ENCODE assay signal across 8 mouse cellular contexts in genomic region chr1:92832011-92833010, GRCm38 (mm10). TPM values are rescaled to one million over a fixed set of nuclear protein-coding genes. Genes with fewer than 3 reads are reported as not detected.
A peak's percentile ranks its signal among the peaks of the same experiment; 100 is the strongest.
DNase-seq lines count a peak whose midpoint lies in the region; ATAC-seq lines count a peak whose summit lies in the region.

No protein-coding gene starts in this region.

- peak overlapping the region; percentile 84 for H3K27ac ChIP-seq in lung, embryonic 16.5 days (ENCODE audit: low read length)

- whole genome bisulfite sequencing in lung, embryonic 16.5 days: under 1% methylated on average over 61 of the region's 62 CpGs

- H3K9me3 ChIP-seq in lung, embryonic 16.5 days (ENCODE audit: control insufficient read depth, low read length): no peaks in the 10 kb centered on the region

- ATAC-seq in granulocyte monocyte progenitor cell, adult 5-6 weeks (replicated peaks; ENCODE audit: poor library complexity, severe bottlenecking): peak; percentile 37
- ATAC-seq in lung, embryonic 16.5 days (ENCODE audit: low read depth): peak; percentile 37
- no peak for ATAC-seq in inflammation-experienced regulatory T-cells, adult 6 months

- H3K36me3 ChIP-seq in lung, embryonic 16.5 days (ENCODE audit: control insufficient read depth, insufficient read depth, low read length): no peaks in the 10 kb centered on the region

- peaks cover 13% of the 10 kb centered on the region for H3K4me1 ChIP-seq in lung, embryonic 16.5 days (replicated peaks; ENCODE audit: control insufficient read depth, insufficient read depth, low read length)

- H3K27me3 ChIP-seq in lung, embryonic 16.5 days (ENCODE audit: control insufficient read depth, insufficient read depth, low read depth, low read length): peaks cover 4% of the 10 kb centered on the region

- peak overlapping the region; percentile 71 for H3K4me3 ChIP-seq in lung, embryonic 16.5 days (ENCODE audit: low read length)

- H3K4me2 ChIP-seq in lung, embryonic 16.5 days (ENCODE audit: low read depth, low read length): peak overlapping the region; percentile 94

- peak; percentile 64 for DNase-seq in 3T3-L1 (ENCODE audit: low read depth, low spot score)
- peak; percentile 60 for DNase-seq in R1 (ENCODE audit: low read depth, low spot score)
- DNase-seq in embryo, embryonic 10 days (ENCODE audit: low spot score): peak; percentile 84
- peak; percentile 10 for DNase-seq in kidney, adult 9 months
- peak; percentile 49 for DNase-seq in right cerebral cortex, adult 18-20 months

- peak overlapping the region; percentile 81 for H3K9ac ChIP-seq in lung, embryonic 16.5 days (ENCODE audit: low read length)

RNA-seq across cellular contexts. Expression of gene Gpc1, which starts 0.9 kb away (rescaled TPM):
- 63.6 and 65.2 TPM in 2 replicates for total RNA-seq in granulocyte monocyte progenitor cell, adult 5-6 weeks (2014; fragmentation: Nextera tagmentation)
- 70.6 and 74.6 TPM in 2 replicates for total RNA-seq in granulocyte monocyte progenitor cell, adult 5-6 weeks (2017)
- polyA plus RNA-seq in lung, embryonic 16.5 days (2015; fragmentation: Nextera tagmentation; extraction: Ambion mirVana): 25.2 and 27.7 TPM in 2 replicates
- 1 to 10 TPM in 2 of 3 experiments, under 1 TPM in 1; 0.87 to 3.0 (median 2.8) TPM for polyA plus RNA-seq in inflammation-experienced regulatory T-cells, adult 6 months (2017; shearing (Covaris generic))

Comparison
In these comparisons a context has a peak if more than half of its experiments do, and no peak if none do; other contexts are left out.
1. DNase-seq: peak in every context shown above with its lines; median percentile 84 in embryo, embryonic 10 days; 64 in 3T3-L1; 60 in R1; 49 in right cerebral cortex, adult 18-20 months; 10 in kidney, adult 9 months.